Mouse (Mus musculus): ENCODE measurements around the gene Ildr1. TPM values are rescaled to one million over a fixed set of nuclear protein-coding genes. Genes with fewer than 3 reads are reported as not detected.
A peak's percentile ranks its signal among the peaks of the same experiment; 100 is the strongest.

Ildr1 gene
- polyA plus RNA-seq, 1 experiment, result not detected

DNA sequence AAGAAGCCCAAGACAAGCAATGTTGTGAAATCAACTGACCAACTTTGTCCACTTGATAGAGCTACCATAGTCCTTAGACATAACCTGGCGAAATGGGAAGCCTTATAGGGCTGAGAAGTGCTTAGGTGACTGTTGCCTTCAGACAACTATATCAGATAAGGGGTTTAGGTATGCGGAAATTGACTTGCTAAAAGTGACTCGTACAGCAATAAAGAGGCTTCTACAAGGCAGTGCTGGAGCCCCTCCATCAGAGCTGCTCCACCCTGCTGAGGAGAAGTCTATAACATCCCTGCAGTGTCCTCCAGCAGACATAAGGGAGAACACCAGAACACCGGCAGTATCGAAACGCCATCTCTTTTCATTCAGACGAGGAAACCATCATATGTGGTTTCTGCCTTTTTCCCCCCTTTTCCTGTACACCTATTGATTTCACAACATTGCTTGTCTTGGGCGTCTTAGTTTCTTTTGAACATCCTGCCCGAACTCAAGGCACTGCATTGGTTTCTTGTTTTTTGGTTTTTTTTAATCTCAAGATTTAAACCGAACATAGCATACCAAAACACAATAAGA is 27.2 kb upstream of the Ildr1 start:
- Histone ChIP-seq H3K4me3 (no peak overlapping the region), H3K4me2 (ENCODE audit: low read depth) (no peak overlapping the region), H3K27me3 (ENCODE audit: control insufficient read depth, insufficient read depth, insufficient read length) (no peaks in the 10 kb centered on the region), H3K79me2 (ENCODE audit: control insufficient read depth, insufficient read depth) (no peaks in the 10 kb centered on the region), H3K36me3 (ENCODE audit: control insufficient read depth, insufficient read depth) (no peaks in the 10 kb centered on the region), H3ac (ENCODE audit: control insufficient read depth, insufficient read length) (no peak overlapping the region)
- TF ChIP-seq SRF (IDR thresholded peaks at IDR 0.05; ENCODE audit: control insufficient read depth, insufficient read length, low read depth) (no peak), USF1 (IDR thresholded peaks at IDR 0.05; ENCODE audit: low read depth) (no peak), MYOD1 (IDR thresholded peaks at IDR 0.05; ENCODE audit: control insufficient read depth in 1 of 3, insufficient read length in 2 of 3, low read depth in 2 of 3) (no peak), MAX (IDR thresholded peaks at IDR 0.05; ENCODE audit: low read depth) (no peak), POLR2A (IDR thresholded peaks at IDR 0.05; ENCODE audit: insufficient read length, low read depth) (no peak)

DNA sequence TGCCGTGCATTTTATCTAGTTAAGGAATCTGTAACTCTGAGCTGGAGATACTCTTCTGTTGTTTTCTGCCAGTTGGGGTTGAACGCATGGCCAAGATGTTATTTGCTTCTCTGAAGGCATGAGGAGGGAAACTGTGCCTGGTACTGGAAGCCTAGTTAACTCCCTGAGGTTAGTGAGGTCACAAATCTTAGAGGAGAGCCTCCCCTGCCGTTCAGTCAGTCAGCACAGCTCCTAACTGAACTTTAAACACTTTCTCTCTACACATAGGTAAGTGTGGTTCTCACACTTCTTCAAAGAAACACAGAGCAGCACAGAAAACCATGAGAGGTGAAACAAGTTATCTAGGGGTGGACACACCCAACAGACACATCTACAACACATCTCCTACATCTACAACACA is 23.2 kb upstream of the Ildr1 start:
- Histone ChIP-seq H3K79me2 (ENCODE audit: control insufficient read depth, insufficient read depth) (no peaks in the 10 kb centered on the region), H3K27me3 (ENCODE audit: control insufficient read depth, insufficient read depth, insufficient read length) (no peaks in the 10 kb centered on the region)
- no peak for TF ChIP-seq SRF (IDR thresholded peaks at IDR 0.05; ENCODE audit: control insufficient read depth, insufficient read length, low read depth)
- TF ChIP-seq MYOD1 (IDR thresholded peaks at IDR 0.05; ENCODE audit: control insufficient read depth in 1 of 3, insufficient read length in 2 of 3, low read depth in 2 of 3), result no peak
- TF ChIP-seq REST (IDR thresholded peaks at IDR 0.05; ENCODE audit: insufficient read depth, insufficient read length), result no peak
- no peak for TF ChIP-seq TCF3 (IDR thresholded peaks at IDR 0.05; ENCODE audit: insufficient read length, low read depth)
- TF ChIP-seq E2F4 (IDR thresholded peaks at IDR 0.05; ENCODE audit: insufficient read depth), result no peak
- no peak for TF ChIP-seq USF1 (IDR thresholded peaks at IDR 0.05; ENCODE audit: low read depth)

DNA sequence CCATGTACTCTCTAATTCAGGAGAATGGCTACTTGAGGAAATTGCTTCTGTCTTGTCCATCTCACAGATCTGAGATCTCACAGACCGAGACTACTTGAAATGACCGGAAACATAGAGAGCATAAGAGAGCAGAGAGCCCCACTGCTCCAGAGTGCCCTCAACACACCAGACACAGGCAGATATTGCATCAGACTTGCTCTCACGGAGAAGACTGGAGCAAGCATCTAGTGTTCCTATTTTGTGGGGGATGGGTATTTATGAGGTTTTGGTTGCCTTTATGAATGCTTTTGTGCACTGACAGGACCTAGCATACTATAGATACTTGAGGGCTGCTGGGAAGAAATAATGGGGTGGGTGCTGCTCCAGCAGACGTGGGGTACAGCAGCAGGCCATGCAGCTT is 20.6 kb upstream of the Ildr1 start:
- TF ChIP-seq TCF3 (IDR thresholded peaks at IDR 0.05; ENCODE audit: insufficient read length, low read depth) (no peak), MYOD1 (IDR thresholded peaks at IDR 0.05; ENCODE audit: control insufficient read depth in 1 of 3, insufficient read length in 2 of 3, low read depth in 2 of 3) (no peak), MAX (IDR thresholded peaks at IDR 0.05; ENCODE audit: low read depth) (no peak), POLR2AphosphoS2 (IDR thresholded peaks at IDR 0.05; ENCODE audit: insufficient read length, low read depth) (no peak), CEBPB (IDR thresholded peaks at IDR 0.05; ENCODE audit: insufficient read depth, poor library complexity, severe bottlenecking) (peak; percentile 61; the same call in 1 of the 2 replicates)
- Histone ChIP-seq H3K27me3 (ENCODE audit: control insufficient read depth, insufficient read depth, insufficient read length) (no peaks in the 10 kb centered on the region), H3K36me3 (ENCODE audit: control insufficient read depth, insufficient read depth) (no peaks in the 10 kb centered on the region), H3K4me2 (ENCODE audit: low read depth) (peak overlapping the region; percentile 26), H3K79me2 (ENCODE audit: control insufficient read depth, insufficient read depth) (no peaks in the 10 kb centered on the region), H3K4me3 (no peak overlapping the region), H3ac (ENCODE audit: control insufficient read depth, insufficient read length) (no peak overlapping the region)

More for the DNA sequence above, 23.2 kb upstream of the Ildr1 start:
- Histone ChIP-seq H3ac (ENCODE audit: control insufficient read depth, insufficient read length) (no peak overlapping the region), H3K4me3 (no peak overlapping the region), H3K4me2 (ENCODE audit: low read depth) (no peak overlapping the region), H3K36me3 (ENCODE audit: control insufficient read depth, insufficient read depth) (no peaks in the 10 kb centered on the region)

DNA sequence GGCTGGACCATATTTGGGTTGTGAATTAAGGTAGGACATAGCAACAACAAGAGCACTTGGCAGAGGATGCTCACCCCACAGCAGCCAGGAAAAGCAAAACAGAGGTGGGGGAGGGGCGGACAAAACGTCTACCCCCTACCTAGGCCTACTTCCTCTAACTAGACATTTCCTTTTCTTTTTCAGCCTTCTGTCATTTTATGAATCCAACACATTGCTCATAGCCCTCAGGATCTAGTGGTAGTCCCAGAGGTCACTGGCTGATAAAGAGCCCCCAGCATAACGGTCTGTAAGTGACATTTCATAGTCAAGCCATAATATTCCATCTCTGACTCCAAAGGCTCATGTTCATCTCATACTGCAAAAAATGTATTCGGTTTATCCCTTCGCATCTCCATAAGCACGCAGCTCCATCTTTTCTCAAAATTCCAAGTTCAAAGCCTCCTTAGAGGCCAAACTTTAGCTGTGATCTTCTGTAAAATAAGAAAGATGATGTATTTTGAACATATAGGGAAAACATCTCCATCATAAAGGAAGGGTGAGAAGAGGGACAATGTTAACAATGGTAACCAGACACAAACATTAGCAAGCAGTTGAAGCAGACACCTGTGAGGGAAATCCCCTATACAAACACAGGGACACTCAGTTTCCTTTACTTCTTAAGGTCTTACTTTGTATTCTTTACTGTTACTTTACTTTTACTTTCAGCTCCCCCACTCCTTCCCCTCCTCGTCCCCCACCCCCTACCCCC is 19.1 kb upstream of the Ildr1 start:
- Histone ChIP-seq H3K4me2 (ENCODE audit: low read depth) (no peak overlapping the region), H3ac (ENCODE audit: control insufficient read depth, insufficient read length) (no peak overlapping the region), H3K36me3 (ENCODE audit: control insufficient read depth, insufficient read depth) (no peaks in the 10 kb centered on the region), H3K4me3 (no peak overlapping the region), H3K27me3 (ENCODE audit: control insufficient read depth, insufficient read depth, insufficient read length) (no peaks in the 10 kb centered on the region), H3K79me2 (ENCODE audit: control insufficient read depth, insufficient read depth) (no peaks in the 10 kb centered on the region)
- TF ChIP-seq MYOG (IDR thresholded peaks at IDR 0.05; ENCODE audit: control insufficient read depth in 1 of 3, insufficient read depth in 1 of 3, insufficient read length in 2 of 3, low read depth in 2 of 3) (no peak), POLR2AphosphoS2 (IDR thresholded peaks at IDR 0.05; ENCODE audit: insufficient read length, low read depth) (no peak), SRF (IDR thresholded peaks at IDR 0.05; ENCODE audit: control insufficient read depth, insufficient read length, low read depth) (no peak), E2F4 (IDR thresholded peaks at IDR 0.05; ENCODE audit: insufficient read depth) (no peak), TCF12 (IDR thresholded peaks at IDR 0.05; ENCODE audit: insufficient read depth, poor library complexity, severe bottlenecking) (no peak), REST (IDR thresholded peaks at IDR 0.05; ENCODE audit: insufficient read depth, insufficient read length) (no peak), TCF3 (IDR thresholded peaks at IDR 0.05; ENCODE audit: insufficient read length, low read depth) (no peak)

DNA sequence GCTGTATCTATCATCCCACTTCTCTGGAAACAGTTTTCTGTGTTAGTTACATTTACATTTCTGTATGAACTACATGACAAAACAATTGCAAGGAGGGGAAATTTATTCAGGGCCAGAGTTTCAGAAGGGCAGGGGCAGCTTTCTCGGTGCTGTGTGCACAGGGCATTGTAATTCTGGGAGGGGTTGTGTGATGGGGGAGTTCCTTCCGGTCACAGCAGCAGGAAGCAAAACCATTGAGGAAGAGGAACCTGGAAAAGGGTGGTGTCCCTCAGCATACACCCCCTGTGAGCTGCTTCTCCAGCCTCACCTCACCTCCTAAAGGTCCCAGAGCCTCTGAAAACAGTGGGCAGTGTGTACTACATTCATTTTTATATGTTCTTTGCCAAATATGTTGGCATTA is 18.5 kb upstream of the Ildr1 start:
- no peaks in the 10 kb centered on the region for H3K27me3 ChIP-seq (ENCODE audit: control insufficient read depth, insufficient read depth, insufficient read length)
- no peak overlapping the region for H3K4me3 ChIP-seq
- no peak for TF ChIP-seq E2F4 (IDR thresholded peaks at IDR 0.05; ENCODE audit: insufficient read depth)
- TF ChIP-seq CEBPB (IDR thresholded peaks at IDR 0.05; ENCODE audit: insufficient read depth, poor library complexity, severe bottlenecking), result no peak
- TF ChIP-seq TCF3 (IDR thresholded peaks at IDR 0.05; ENCODE audit: insufficient read length, low read depth), result no peak
- no peak for TF ChIP-seq MYOD1 (IDR thresholded peaks at IDR 0.05; ENCODE audit: control insufficient read depth in 1 of 3, insufficient read length in 2 of 3, low read depth in 2 of 3)
- TF ChIP-seq REST (IDR thresholded peaks at IDR 0.05; ENCODE audit: insufficient read depth, insufficient read length), result no peak
- TF ChIP-seq MYOG (IDR thresholded peaks at IDR 0.05; ENCODE audit: control insufficient read depth in 1 of 3, insufficient read depth in 1 of 3, insufficient read length in 2 of 3, low read depth in 2 of 3), result no peak
- TF ChIP-seq USF1 (IDR thresholded peaks at IDR 0.05; ENCODE audit: low read depth), result no peak
- no peak for TF ChIP-seq SRF (IDR thresholded peaks at IDR 0.05; ENCODE audit: control insufficient read depth, insufficient read length, low read depth)
- TF ChIP-seq POLR2A (IDR thresholded peaks at IDR 0.05; ENCODE audit: insufficient read length, low read depth), result no peak
- no peak for TF ChIP-seq TCF12 (IDR thresholded peaks at IDR 0.05; ENCODE audit: insufficient read depth, poor library complexity, severe bottlenecking)
- TF ChIP-seq MAX (IDR thresholded peaks at IDR 0.05; ENCODE audit: low read depth), result no peak
- TF ChIP-seq POLR2AphosphoS2 (IDR thresholded peaks at IDR 0.05; ENCODE audit: insufficient read length, low read depth), result no peak
- H3K4me2 ChIP-seq (ENCODE audit: low read depth), result no peak overlapping the region
- no peaks in the 10 kb centered on the region for H3K79me2 ChIP-seq (ENCODE audit: control insufficient read depth, insufficient read depth)
- H3ac ChIP-seq (ENCODE audit: control insufficient read depth, insufficient read length), result no peak overlapping the region
- no peaks in the 10 kb centered on the region for H3K36me3 ChIP-seq (ENCODE audit: control insufficient read depth, insufficient read depth)

Data from myocyte (in vitro differentiated cells).